Mouse (Mus musculus) MEL (cell line): ENCODE data around the gene Arid4b.

ENCODE experiments used
- CHD1 ChIP-seq: IDR thresholded peaks from 2 replicates; pipeline ENCODE4 v1.6.1; 2012; ENCODE audit warnings: low read depth, mild to moderate bottlenecking, inconsistent platforms, low read length, improper control_type of control experiment
- CHD2 ChIP-seq: IDR thresholded peaks from 2 replicates; pipeline ENCODE4 v1.6.1; 2011; ENCODE audit warnings: low read length, improper control_type of control experiment
- CTCF ChIP-seq, 3 experiments: IDR thresholded peaks in 2 of 3; conservative IDR thresholded peaks in 1 of 3; 2 replicates each; pipeline ENCODE4 v1.5.1; 2011 to 2012; ENCODE audit warnings: low read length in 3 of 3, low read depth in 2 of 3, mild to moderate bottlenecking in 2 of 3, improper control_type of control experiment in 1 of 3, inconsistent platforms in 1 of 3, mixed read lengths in 1 of 3, moderate library complexity in 1 of 3; ENCODE audit not compliant: control insufficient read depth in 1 of 3, insufficient read depth in 1 of 3, poor library complexity in 1 of 3, severe bottlenecking in 1 of 3
- E2F4 ChIP-seq: IDR thresholded peaks from 2 replicates; pipeline ENCODE4 v1.6.1; 2011; ENCODE audit warnings: low read depth, low read length, improper control_type of control experiment, borderline replicate concordance
- KAT2A ChIP-seq: conservative IDR thresholded peaks from 2 replicates; pipeline ENCODE4 v1.6.1; 2012; ENCODE audit warnings: low read depth, low read length, improper control_type of control experiment, inconsistent platforms
- POLR2A ChIP-seq, 2 experiments: IDR thresholded peaks; 2 replicates each; pipeline ENCODE4 v1.6.1; 2011 to 2012; ENCODE audit warnings: low read length in 2 of 2, mild to moderate bottlenecking in 2 of 2, control low read depth in 1 of 2, improper control_type of control experiment in 1 of 2, low read depth in 1 of 2, moderate library complexity in 1 of 2; ENCODE audit not compliant: control insufficient read depth in 1 of 2, insufficient read depth in 1 of 2, poor library complexity in 1 of 2
- RCOR1 ChIP-seq: IDR thresholded peaks from 2 replicates; pipeline ENCODE4 v1.6.1; 2012; ENCODE audit warnings: low read depth, mild to moderate bottlenecking, inconsistent platforms, low read length, improper control_type of control experiment
- ZC3H11A ChIP-seq: IDR thresholded peaks from 2 replicates; pipeline ENCODE4 v1.6.1; 2012; ENCODE audit warnings: low read depth, mild to moderate bottlenecking, inconsistent platforms, low read length, improper control_type of control experiment

DNA sequence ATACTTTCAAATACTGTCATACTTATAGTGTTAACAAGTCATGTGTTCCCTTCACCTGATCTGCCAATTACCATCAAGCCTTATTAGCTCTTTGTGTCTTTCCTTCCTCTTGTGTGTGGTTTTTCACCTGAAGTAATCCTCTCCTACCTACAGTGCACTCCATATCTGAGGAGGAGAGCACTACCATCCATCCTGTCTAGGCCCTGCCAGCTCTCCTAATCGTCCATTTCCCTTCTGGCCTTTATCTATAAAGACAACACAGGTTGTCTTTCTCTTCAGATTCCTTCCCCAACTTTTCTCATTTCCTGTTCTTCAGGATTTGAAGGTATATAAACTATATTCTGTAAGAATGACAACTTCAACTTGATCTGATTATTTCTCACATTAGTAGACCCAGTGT, 48.1 kb downstream of the Arid4b start:
- TF ChIP-seq CTCF (IDR thresholded peaks at IDR 0.05 in 2 of 3, conservative IDR thresholded peaks at IDR 0.05 in 1 of 3; ENCODE audit: control insufficient read depth in 1 of 3, insufficient read depth in 1 of 3, low read depth in 2 of 3, low read length in 3 of 3, poor library complexity in 1 of 3, severe bottlenecking in 1 of 3): no peak
- TF ChIP-seq POLR2A (IDR thresholded peaks at IDR 0.05; ENCODE audit: control insufficient read depth in 1 of 2, insufficient read depth in 1 of 2, low read depth in 1 of 2, low read length in 2 of 2, poor library complexity in 1 of 2): no peak
- TF ChIP-seq RCOR1: no peak
- no peak for TF ChIP-seq KAT2A
- TF ChIP-seq E2F4: no peak
- no peak for TF ChIP-seq CHD2
- TF ChIP-seq CHD1: no peak
- TF ChIP-seq ZC3H11A: no peak
